Mouse (Mus musculus): ENCODE results near the gene Gm21915.

- no peak for TF ChIP-seq CTCF (IDR thresholded peaks at IDR 0.05; ENCODE audit: low read depth)
- no peak for TF ChIP-seq EP300 (optimal IDR thresholded peaks at IDR 0.05)
Observed at GRCm38 (mm10) chr9:40629441-40629840, 41.0 kb upstream of the Gm21915 start.
